Mouse (Mus musculus): ENCODE results near the gene Hs3st3b1. TPM values are rescaled to one million over a fixed set of nuclear protein-coding genes. Genes with fewer than 3 reads are reported as not detected.

Hs3st3b1 gene
- total RNA-seq, 2 experiments from 2014 or later: 0.39 to 0.74 TPM

- no peak for DNase-seq (ENCODE audit: low spot score in 2 of 2)
Observed at GRCm38 (mm10) chr11:63891479-63892020, 30.5 kb downstream of the Hs3st3b1 start.

GRCm38 (mm10) chr11:63883385-63883784 lies 38.7 kb downstream of the Hs3st3b1 start:
- DNase-seq (ENCODE audit: low spot score in 2 of 2): no peak

- no peak for DNase-seq (ENCODE audit: low spot score in 2 of 2)
Observed at GRCm38 (mm10) chr11:63880296-63880695, 41.8 kb downstream of the Hs3st3b1 start.

- no peak for DNase-seq (ENCODE audit: low spot score in 2 of 2)
Observed at GRCm38 (mm10) chr11:63879261-63879660, 42.8 kb downstream of the Hs3st3b1 start.

GRCm38 (mm10) chr11:63878616-63879015 lies 43.5 kb downstream of the Hs3st3b1 start:
- no peak for DNase-seq (ENCODE audit: low spot score in 2 of 2)

- DNase-seq (ENCODE audit: low spot score in 2 of 2): no peak
Observed at GRCm38 (mm10) chr11:63862746-63863145, 59.3 kb downstream of the Hs3st3b1 start.

GRCm38 (mm10) chr11:63861982-63862381 lies 60.1 kb downstream of the Hs3st3b1 start:
- no peak for DNase-seq (ENCODE audit: low spot score in 2 of 2)

- no peak for DNase-seq (ENCODE audit: low spot score in 2 of 2)
Observed at GRCm38 (mm10) chr11:63851041-63851730, 70.9 kb downstream of the Hs3st3b1 start.

GRCm38 (mm10) chr11:63850261-63850660 lies 71.8 kb downstream of the Hs3st3b1 start:
- no peak for DNase-seq (ENCODE audit: low spot score in 2 of 2)

GRCm38 (mm10) chr11:63845379-63845778 lies 76.7 kb downstream of the Hs3st3b1 start:
- no peak for DNase-seq (ENCODE audit: low spot score in 2 of 2)

- DNase-seq (ENCODE audit: low spot score in 2 of 2): no peak
Observed at GRCm38 (mm10) chr11:63844701-63845100, 77.4 kb downstream of the Hs3st3b1 start.

GRCm38 (mm10) chr11:63837526-63837925 lies 84.6 kb downstream of the Hs3st3b1 start:
- DNase-seq (ENCODE audit: low spot score in 2 of 2): no peak

Other genes starting within 250 kb of the Hs3st3b1 start
- gene Cox10, start 157.2 kb upstream of the Hs3st3b1 start, total RNA-seq (2021): 10 to 100 TPM; 22.4 to 25.9 TPM